Mouse (Mus musculus): Measurements from ENCODE around the gene Cacnb1.

DNA sequence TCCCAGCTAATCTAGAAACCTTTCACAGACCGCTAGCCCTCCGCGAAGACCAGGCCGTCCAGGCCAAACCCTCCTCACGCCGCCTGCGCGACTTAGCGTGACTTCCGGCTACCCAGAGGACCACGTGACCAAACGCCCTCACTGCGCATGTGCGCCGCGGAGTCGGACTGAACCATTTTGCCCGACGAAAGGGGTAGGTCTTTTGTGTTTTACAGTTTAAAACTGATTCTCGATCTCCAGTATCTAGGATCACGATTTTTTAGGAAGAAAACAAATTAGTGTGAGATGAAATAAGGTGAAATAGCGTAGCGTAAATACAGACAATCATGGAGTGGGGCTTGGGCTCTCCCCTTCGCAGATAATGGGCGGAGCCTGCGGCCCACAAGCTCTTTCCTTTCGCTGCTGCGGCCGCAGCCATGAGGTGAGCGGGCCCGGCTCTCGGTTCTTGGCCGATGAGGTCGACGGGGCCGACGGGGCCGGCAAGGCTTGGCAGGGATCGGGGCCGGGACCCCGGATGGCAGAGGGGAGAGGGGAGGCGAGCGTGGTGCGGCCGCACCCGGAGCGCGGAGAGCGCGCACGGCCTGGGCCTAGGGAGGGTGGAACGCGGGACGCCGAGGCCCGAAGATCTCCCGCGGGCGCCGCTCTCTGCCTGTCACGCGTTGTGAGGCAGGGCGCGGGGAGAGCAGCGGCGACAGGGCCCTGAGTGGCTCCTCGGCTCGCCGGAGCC lies 3.9 kb upstream of the Cacnb1 start, which contains the start of gene Rpl19:
- TF ChIP-seq POLR2A (IDR thresholded peaks at IDR 0.05; ENCODE audit: insufficient read depth, low read length) = peak; percentile 84
- TF ChIP-seq CTCF (IDR thresholded peaks at IDR 0.05; ENCODE audit: low read depth, low read length) = no peak
- TF ChIP-seq EP300 (IDR thresholded peaks at IDR 0.05; ENCODE audit: insufficient read depth, low read depth, low read length) = peak; percentile 47; the same call in 1 of the 2 replicates

All from ES-Bruce4 (cell line).